Mouse (Mus musculus) megakaryocyte, embryonic 14.5 days (primary cell): ENCODE results near the gene Socs7.

Experiments used
- FLI1 ChIP-seq: IDR thresholded peaks from 2 replicates; pipeline ENCODE4 v1.6.1; 2012; ENCODE audit warnings: low read length, inconsistent platforms, mixed read lengths
- GATA1 ChIP-seq: IDR thresholded peaks from 3 replicates; pipeline ENCODE4 v1.6.1; 2012; ENCODE audit warnings: mixed read lengths, low read length, inconsistent platforms, borderline replicate concordance

DNA sequence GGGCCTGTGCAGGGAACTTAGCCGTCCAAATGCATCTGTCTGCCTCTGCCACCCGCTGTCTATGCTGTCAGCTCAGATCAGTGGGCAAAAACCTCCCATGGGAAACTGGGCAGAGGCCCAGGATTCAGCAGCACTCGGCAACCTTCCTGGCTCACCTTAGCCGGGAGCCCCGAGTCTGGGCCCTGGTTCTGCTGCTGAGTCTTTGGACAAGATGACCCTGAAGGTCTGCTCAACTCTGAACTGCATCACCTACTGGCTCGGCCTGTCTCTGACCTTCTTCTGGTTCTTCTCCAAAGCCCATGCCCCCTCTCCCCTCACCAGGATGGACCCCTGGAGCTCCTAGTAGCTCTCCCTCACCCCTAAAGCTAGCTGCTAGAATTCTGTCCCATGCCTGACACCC, 83.2 kb downstream of the Socs7 start:
- TF ChIP-seq GATA1 (no peak), FLI1 (no peak)
